Mouse (Mus musculus): ENCODE results near the gene Pabpn1.
"Not testable (repeated sequence)": the region's sequence is repeated elsewhere in the genome, so short reads cannot be mapped to it uniquely, and the experiment has no call there.

Pabpn1 gene

GRCm38 (mm10) chr14:54935904-54936830, 43.9 kb downstream of the Pabpn1 start, which contains the start of gene Cmtm5:
TSS of gene Cmtm5 (plus strand) at chr14:54936261.
- no peak for DNase-seq (ENCODE audit: extremely low spot score, low read depth, low spot score)

GRCm38 (mm10) chr14:54936831-54937160, 44.5 kb downstream of the Pabpn1 start:
- DNase-seq (ENCODE audit: extremely low spot score, low read depth, low spot score), result no peak

GRCm38 (mm10) chr14:54937361-54938182, 45.3 kb downstream of the Pabpn1 start:
- DNase-seq (ENCODE audit: extremely low spot score, low read depth, low spot score), result no peak

- no peak for DNase-seq (ENCODE audit: extremely low spot score, low read depth, low spot score)
Measured at GRCm38 (mm10) chr14:54938431-54939219, 46.3 kb downstream of the Pabpn1 start.

DNA sequence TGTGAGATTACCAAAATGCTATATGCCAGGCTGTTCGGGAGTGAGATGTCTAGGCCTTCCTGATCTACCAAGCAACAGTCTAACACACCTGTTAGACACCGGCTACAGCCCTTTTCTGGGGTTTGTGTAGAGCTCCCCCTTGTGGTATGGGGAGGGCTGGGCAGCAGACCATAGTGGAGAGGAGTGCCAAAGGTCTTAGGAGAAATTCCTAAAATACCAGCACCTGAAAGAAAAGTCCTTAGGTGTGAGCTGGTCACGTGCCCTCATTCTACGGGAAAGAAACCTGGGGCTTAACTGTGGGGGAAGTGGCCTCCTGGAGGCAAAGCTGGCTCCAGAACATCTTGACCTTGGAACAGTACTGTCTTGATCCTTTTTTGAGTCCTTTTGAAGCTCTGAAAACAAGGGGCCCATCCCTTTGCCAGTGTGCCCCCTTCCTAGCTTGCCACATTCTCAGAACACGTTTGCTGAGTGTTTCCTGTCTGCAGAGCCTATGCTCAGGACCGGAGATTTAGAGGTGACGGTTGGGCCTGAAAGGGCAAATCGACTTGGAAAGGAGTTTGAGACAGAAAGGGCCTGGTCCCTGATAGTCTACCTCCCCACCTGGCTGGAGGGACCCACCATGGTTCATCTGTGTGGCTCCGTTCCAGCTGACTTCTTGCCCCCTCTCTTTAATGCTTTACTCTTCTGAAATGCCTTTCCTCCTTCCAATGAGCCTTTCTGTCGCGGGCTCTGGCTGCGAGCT, 47.3 kb downstream of the Pabpn1 start:
- DNase-seq (ENCODE audit: extremely low spot score, low read depth, low spot score), result no peak

DNA sequence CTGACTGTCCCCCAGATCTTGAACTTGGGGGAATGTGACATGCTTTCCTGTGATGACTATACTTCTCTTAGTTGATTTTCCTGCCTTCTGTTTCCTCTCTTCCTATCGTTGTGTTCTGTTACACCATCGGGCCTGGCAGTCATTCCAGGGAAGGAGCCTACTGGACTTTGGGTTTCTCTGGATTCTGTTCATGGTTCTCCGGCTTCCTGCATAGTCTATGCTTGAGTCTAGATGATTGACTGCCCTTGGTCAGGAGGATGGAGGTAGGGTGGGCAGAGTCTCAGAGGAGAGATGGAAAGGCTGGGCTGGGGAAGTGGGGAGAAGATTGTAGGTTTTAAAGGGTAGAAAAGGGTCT, 47.9 kb downstream of the Pabpn1 start:
- DNase-seq (ENCODE audit: extremely low spot score, low read depth, low spot score), result no peak

- no peak for DNase-seq (ENCODE audit: extremely low spot score, low read depth, low spot score)
Measured at GRCm38 (mm10) chr14:54941024-54941978, 49.0 kb downstream of the Pabpn1 start.

DNA sequence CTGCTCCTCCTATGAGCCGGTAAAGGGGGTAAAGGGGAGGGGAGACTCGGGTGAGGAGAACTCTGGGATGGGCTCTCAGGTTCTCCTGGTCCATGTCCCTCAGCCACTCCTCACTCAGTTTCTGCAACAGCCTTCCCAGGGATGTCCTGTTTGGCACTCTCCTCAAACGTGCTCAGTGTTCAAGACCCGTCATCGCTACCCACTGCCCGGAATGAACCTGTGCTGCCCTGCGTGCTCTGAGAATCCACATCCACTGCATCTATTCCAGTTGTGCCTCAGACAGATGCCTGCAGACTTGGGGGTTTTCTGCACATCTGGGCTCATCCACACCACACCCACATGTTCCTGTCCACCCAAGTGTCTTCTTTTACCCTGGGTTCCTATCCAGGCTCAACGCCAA, 50.2 kb downstream of the Pabpn1 start:
- DNase-seq (ENCODE audit: extremely low spot score, low read depth, low spot score), result no peak

- DNase-seq (ENCODE audit: extremely low spot score, low read depth, low spot score), result no peak
Measured at GRCm38 (mm10) chr14:54943971-54944370, 51.7 kb downstream of the Pabpn1 start.

- no peak for DNase-seq (ENCODE audit: extremely low spot score, low read depth, low spot score)
Measured at GRCm38 (mm10) chr14:54944939-54945338, 52.6 kb downstream of the Pabpn1 start.

GRCm38 (mm10) chr14:54945975-54946704, 53.8 kb downstream of the Pabpn1 start:
- no peak for DNase-seq (ENCODE audit: extremely low spot score, low read depth, low spot score)

DNA sequence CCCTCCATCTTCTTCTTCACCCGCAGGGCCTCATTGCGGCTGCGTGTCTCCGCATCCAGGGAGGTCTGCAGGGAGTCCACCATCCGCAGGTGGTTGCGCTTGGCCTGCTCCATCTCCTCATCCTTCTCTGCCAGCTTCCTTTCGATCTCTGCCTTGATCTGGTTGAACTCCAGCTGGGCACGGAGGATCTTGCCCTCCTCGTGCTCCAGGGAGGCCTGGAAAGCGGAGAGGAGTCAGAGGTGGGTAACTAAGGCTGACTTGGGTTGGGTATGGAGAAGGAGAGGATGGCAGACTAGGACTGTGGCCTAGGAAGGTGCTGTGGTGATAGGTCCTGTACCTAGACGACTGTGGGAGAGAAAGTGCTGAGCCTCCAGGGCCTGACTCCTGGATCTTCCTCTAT, 54.7 kb downstream of the Pabpn1 start:
- not testable (repeated sequence) for DNase-seq (ENCODE audit: extremely low spot score, low read depth, low spot score)
